Mouse (Mus musculus) stomach, embryonic 16.5 days (tissue): Measurements from ENCODE around the gene Krtap3-2. TPM values are rescaled to one million over a fixed set of nuclear protein-coding genes. Genes with fewer than 3 reads are reported as not detected.
"Not testable (repeated sequence)": the region's sequence is repeated elsewhere in the genome, so short reads cannot be mapped to it uniquely, and the experiment has no call there.

ENCODE experiments used
- ATAC-seq: fragments of 200-750 bp; cut with Nextera tagmentation; 2 replicates; pipeline ENCODE4 v1.8.0; 2017; ENCODE audit warnings: moderate number of reproducible peaks, moderate TSS enrichment; ENCODE audit not compliant: insufficient read depth, low FRiP score
- H3K27ac ChIP-seq: fragments of 300-500 bp; sonication (generic); 2 replicates; pipeline ENCODE4 v1.5.1; 2014; ENCODE audit warnings: low read length
- H3K27me3 ChIP-seq: fragments of 300-500 bp; sonication (generic); 2 replicates; pipeline ENCODE4 v1.6.1; 2014; ENCODE audit warnings: low read length, control low read depth, mixed read lengths; ENCODE audit not compliant: control insufficient read depth, insufficient read depth
- H3K36me3 ChIP-seq: fragments of 300-500 bp; sonication (generic); 2 replicates; pipeline ENCODE4 v1.6.1; 2014; ENCODE audit warnings: low read length; ENCODE audit not compliant: control insufficient read depth, insufficient read depth
- H3K4me1 ChIP-seq: fragments of 300-500 bp; sonication (generic); 2 replicates; pipeline ENCODE4 v1.6.1; 2014; ENCODE audit warnings: low read length, control low read depth, mixed read lengths; ENCODE audit not compliant: control insufficient read depth, insufficient read depth
- H3K4me2 ChIP-seq: fragments of 300-500 bp; sonication (generic); 2 replicates; pipeline ENCODE4 v1.6.1; 2014; ENCODE audit warnings: low read depth, low read length, mixed read lengths
- H3K4me3 ChIP-seq: fragments of 300-500 bp; sonication (generic); replicated peaks from 2 replicates; pipeline ENCODE4 v1.5.1; 2014; ENCODE audit warnings: mild to moderate bottlenecking, low read length
- H3K9ac ChIP-seq: fragments of 300-500 bp; sonication (generic); 2 replicates; pipeline ENCODE4 v1.6.1; 2014; ENCODE audit warnings: low read length
- H3K9me3 ChIP-seq: fragments of 300-500 bp; sonication (generic); replicated peaks from 2 replicates; pipeline ENCODE4 v1.6.1; 2016; ENCODE audit warnings: low read length, control low read depth; ENCODE audit not compliant: control insufficient read depth
- WGBS: fragments of 180-500 bp; shearing (Covaris S2); extraction: QIAGEN DNeasy Blood & Tissue Kit; methylation state at CpG from one replicate; pipeline ENCODE4 v1.1.7; 2014; 5-methylcytosine and 5-hydroxymethylcytosine counted together
- polyA plus RNA-seq: library from polyadenylated mRNA; unstranded; fragments of >200 nt; fragmentation: Nextera tagmentation; extraction: Ambion mirVana; gene quantifications from 2 replicates; pipeline ENCODE4 v1.2.1, GENCODE M21; 2015

Gene Krtap3-2
- polyA plus RNA-seq, result not detected in 2 replicates

GRCm38 (mm10) chr11:99556753-99557152 is at the start of gene Krtap3-2:
Krtap3-2 (minus strand) TSS chr11:99556853.
- ATAC-seq, result no peak
- no peak within 1 kb of the TSS for H3K27ac ChIP-seq
- no peak within 1 kb of the TSS for H3K4me2 ChIP-seq
- no peaks in the 10 kb centered on the region for H3K4me1 ChIP-seq
- H3K4me3 ChIP-seq, result no peak within 1 kb of the TSS
- WGBS, result 88% methylated on average over 1 of the region's 2 CpGs
- no peaks in the 10 kb centered on the region for H3K27me3 ChIP-seq
- no peak within 1 kb of the TSS for H3K9ac ChIP-seq
- no peaks in the 10 kb centered on the region for H3K9me3 ChIP-seq
- no peaks in the 10 kb centered on the region for H3K36me3 ChIP-seq

- 26% methylated on average over 1 of the region's 1 CpGs for whole genome bisulfite sequencing
- H3K4me2 ChIP-seq, H3K9me3 ChIP-seq, H3K27me3 ChIP-seq, H3K4me1 ChIP-seq, H3K4me3 ChIP-seq, H3K27ac ChIP-seq, ATAC-seq, H3K36me3 ChIP-seq, H3K9ac ChIP-seq: not testable (repeated sequence)
Measured at GRCm38 (mm10) chr11:99603208-99603607, 46.6 kb upstream of the Krtap3-2 start, which contains the start of gene Gm11938. Gm11938 (minus strand) TSS chr11:99603308.

- H3K9me3 ChIP-seq, H3K4me1 ChIP-seq, H3K36me3 ChIP-seq, H3K27me3 ChIP-seq, H3K9ac ChIP-seq, H3K4me3 ChIP-seq, H3K4me2 ChIP-seq, H3K27ac ChIP-seq, ATAC-seq: not testable (repeated sequence)
- WGBS, result 72% methylated on average over 6 of the region's 6 CpGs
Measured at GRCm38 (mm10) chr11:99597742-99598141, 41.1 kb upstream of the Krtap3-2 start, which contains the start of gene Krtap9-3. Krtap9-3 (minus strand) TSS chr11:99598105.

- no peak within 1 kb of the TSS for H3K4me2 ChIP-seq
- H3K4me1 ChIP-seq, result no peaks in the 10 kb centered on the region
- no peaks in the 10 kb centered on the region for H3K27me3 ChIP-seq
- no peaks in the 10 kb centered on the region for H3K36me3 ChIP-seq
- no peak within 1 kb of the TSS for H3K4me3 ChIP-seq
- H3K27ac ChIP-seq, result no peak within 1 kb of the TSS
- no peak within 1 kb of the TSS for H3K9ac ChIP-seq
- H3K9me3 ChIP-seq, result no peaks in the 10 kb centered on the region
- WGBS, result 78% methylated on average over 6 of the region's 6 CpGs
- ATAC-seq, result no peak
Measured at GRCm38 (mm10) chr11:99590981-99591380, 34.3 kb upstream of the Krtap3-2 start, which contains the start of gene Krtap1-3. Krtap1-3 (minus strand) TSS chr11:99591339.

- Histone ChIP-seq H3K36me3 (no peaks in the 10 kb centered on the region), H3K27me3 (no peaks in the 10 kb centered on the region), H3K9me3 (no peaks in the 10 kb centered on the region), H3K27ac (no peak overlapping the region), H3K9ac (no peak overlapping the region), H3K4me2 (no peak overlapping the region), H3K4me3 (no peak overlapping the region), H3K4me1 (no peaks in the 10 kb centered on the region)
- whole genome bisulfite sequencing, result 87% methylated on average over 7 of the region's 7 CpGs
- no peak for ATAC-seq
Measured at GRCm38 (mm10) chr11:99585096-99585495, 28.4 kb upstream of the Krtap3-2 start.

GRCm38 (mm10) chr11:99583245-99583704 is 26.6 kb upstream of the Krtap3-2 start, which contains the start of gene Krtap1-4:
Krtap1-4 (minus strand) TSS chr11:99583654.
- 70% methylated on average over 5 of the region's 5 CpGs for WGBS
- Histone ChIP-seq H3K4me1 (no peaks in the 10 kb centered on the region), H3K9me3 (no peaks in the 10 kb centered on the region)

GRCm38 (mm10) chr11:99581564-99581963 is 24.9 kb upstream of the Krtap3-2 start:
- Histone ChIP-seq H3K27ac (no peak overlapping the region), H3K4me2 (no peak overlapping the region), H3K4me3 (no peak overlapping the region), H3K4me1 (no peaks in the 10 kb centered on the region), H3K9ac (no peak overlapping the region), H3K9me3 (no peaks in the 10 kb centered on the region), H3K27me3 (no peaks in the 10 kb centered on the region), H3K36me3 (no peaks in the 10 kb centered on the region)
- ATAC-seq, result no peak
- 77% methylated on average over 6 of the region's 6 CpGs for WGBS

More at GRCm38 (mm10) chr11:99583245-99583704, 26.6 kb upstream of the Krtap3-2 start, which contains the start of gene Krtap1-4:
- no peaks in the 10 kb centered on the region for H3K27me3 ChIP-seq
- H3K4me3 ChIP-seq, result no peak within 1 kb of the TSS
- no peak for ATAC-seq
- no peak within 1 kb of the TSS for H3K27ac ChIP-seq
- no peak within 1 kb of the TSS for H3K4me2 ChIP-seq
- no peak within 1 kb of the TSS for H3K9ac ChIP-seq
- no peaks in the 10 kb centered on the region for H3K36me3 ChIP-seq

GRCm38 (mm10) chr11:99581051-99581450 is 24.4 kb upstream of the Krtap3-2 start:
- Histone ChIP-seq H3K4me3 (no peak overlapping the region), H3K27me3 (no peaks in the 10 kb centered on the region), H3K4me2 (no peak overlapping the region), H3K4me1 (no peaks in the 10 kb centered on the region), H3K9ac (no peak overlapping the region), H3K27ac (no peak overlapping the region), H3K36me3 (no peaks in the 10 kb centered on the region), H3K9me3 (no peaks in the 10 kb centered on the region)
- no peak for ATAC-seq
- WGBS, result 90% methylated on average over 5 of the region's 5 CpGs

- Histone ChIP-seq H3K9ac (no peak within 1 kb of the TSS), H3K4me2 (no peak within 1 kb of the TSS), H3K36me3 (no peaks in the 10 kb centered on the region), H3K9me3 (no peaks in the 10 kb centered on the region), H3K4me3 (no peak within 1 kb of the TSS), H3K27ac (no peak within 1 kb of the TSS), H3K4me1 (no peaks in the 10 kb centered on the region), H3K27me3 (no peaks in the 10 kb centered on the region)
- no peak for ATAC-seq
- WGBS, result 75% methylated on average over 6 of the region's 6 CpGs
Measured at GRCm38 (mm10) chr11:99580636-99581035, 24.0 kb upstream of the Krtap3-2 start, which contains the start of gene Krtap1-5. Krtap1-5 (minus strand) TSS chr11:99581016.
